Mouse (Mus musculus): ENCODE data around the gene Fam32a.

- TF ChIP-seq MAFK (IDR thresholded peaks at IDR 0.05; ENCODE audit: insufficient read depth, low read depth, low read length) (no peak), HCFC1 (IDR thresholded peaks at IDR 0.05; ENCODE audit: borderline replicate concordance, insufficient read depth, low read length) (no peak)
Measured at GRCm38 (mm10) chr8:72259862-72260261, 40.3 kb downstream of the Fam32a start.

Measured in ES-E14 (cell line).